Mouse (Mus musculus): ENCODE data around the gene Josd2. TPM values are rescaled to one million over a fixed set of nuclear protein-coding genes. Genes with fewer than 3 reads are reported as not detected.
A peak's percentile ranks its signal among the peaks of the same experiment; 100 is the strongest.

Josd2 gene
- 51.4 and 61.8 TPM in 2 replicates for polyA plus RNA-seq (2015; fragmentation: Nextera tagmentation; extraction: Ambion mirVana)

- Histone ChIP-seq H3K27ac (ENCODE audit: low read length) (peak within 1 kb of the TSS; percentile 94), H3K4me3 (replicated peaks; ENCODE audit: low read length) (peak within 1 kb of the TSS; percentile 76), H3K9me3 (ENCODE audit: control insufficient read depth, low read length) (no peaks in the 10 kb centered on the region), H3K4me1 (replicated peaks; ENCODE audit: control insufficient read depth, insufficient read depth, low read length) (peaks cover 41% of the 10 kb centered on the region), H3K36me3 (ENCODE audit: control insufficient read depth, insufficient read depth) (peaks cover 7% of the 10 kb centered on the region; the same call in 1 of the 2 replicates), H3K4me2 (ENCODE audit: low read length) (peak within 1 kb of the TSS; percentile 72), H3K27me3 (replicated peaks; ENCODE audit: control insufficient read depth, insufficient read depth, low read length) (no peaks in the 10 kb centered on the region), H3K9ac (replicated peaks; ENCODE audit: low read depth, low read length) (peak within 1 kb of the TSS; percentile 76)
- WGBS: under 1% methylated on average over 42 of the region's 42 CpGs
- peak; percentile 95 for ATAC-seq
Measured at GRCm38 (mm10) chr7:44467811-44468411, at the start of gene Josd2. Josd2 (plus strand) TSS chr7:44467980.

GRCm38 (mm10) chr7:44427666-44428065 is 40.1 kb upstream of the Josd2 start:
- H3K27ac ChIP-seq (ENCODE audit: low read length): peak overlapping the region; percentile 89

GRCm38 (mm10) chr7:44428171-44428950 is 39.4 kb upstream of the Josd2 start:
- ATAC-seq: peak; percentile 19
- H3K4me2 ChIP-seq (ENCODE audit: low read length): peak overlapping the region; percentile 61
- no peaks in the 10 kb centered on the region for H3K9me3 ChIP-seq (ENCODE audit: control insufficient read depth, low read length)
- peaks cover 48% of the 10 kb centered on the region for H3K4me1 ChIP-seq (replicated peaks; ENCODE audit: control insufficient read depth, insufficient read depth, low read length)
- H3K27ac ChIP-seq (ENCODE audit: low read length): peak overlapping the region; percentile 99
- no peaks in the 10 kb centered on the region for H3K36me3 ChIP-seq (ENCODE audit: control insufficient read depth, insufficient read depth)
- 1% methylated on average over 17 of the region's 38 CpGs for WGBS
- no peaks in the 10 kb centered on the region for H3K27me3 ChIP-seq (replicated peaks; ENCODE audit: control insufficient read depth, insufficient read depth, low read length)
- peak overlapping the region; percentile 85 for H3K4me3 ChIP-seq (replicated peaks; ENCODE audit: low read length)
- H3K9ac ChIP-seq (replicated peaks; ENCODE audit: low read depth, low read length): peak overlapping the region; percentile 92

More at GRCm38 (mm10) chr7:44427666-44428065, 40.1 kb upstream of the Josd2 start:
- H3K4me2 ChIP-seq (ENCODE audit: low read length): peak overlapping the region; percentile 61
- H3K4me3 ChIP-seq (replicated peaks; ENCODE audit: low read length): peak overlapping the region; percentile 85
- H3K27me3 ChIP-seq (replicated peaks; ENCODE audit: control insufficient read depth, insufficient read depth, low read length): no peaks in the 10 kb centered on the region
- peaks cover 44% of the 10 kb centered on the region for H3K4me1 ChIP-seq (replicated peaks; ENCODE audit: control insufficient read depth, insufficient read depth, low read length)
- peak overlapping the region; percentile 52; the same call in 1 of the 2 replicates for H3K9ac ChIP-seq (replicated peaks; ENCODE audit: low read depth, low read length)
- no peaks in the 10 kb centered on the region for H3K9me3 ChIP-seq (ENCODE audit: control insufficient read depth, low read length)
- H3K36me3 ChIP-seq (ENCODE audit: control insufficient read depth, insufficient read depth): no peaks in the 10 kb centered on the region
- ATAC-seq: no peak; the same call in none of the 2 replicates
- 11% methylated on average over 8 of the region's 8 CpGs for WGBS

- ATAC-seq: peak; percentile 70
- peaks cover 50% of the 10 kb centered on the region for H3K4me1 ChIP-seq (replicated peaks; ENCODE audit: control insufficient read depth, insufficient read depth, low read length)
- under 1% methylated on average over 58 of the region's 69 CpGs for WGBS
- H3K27ac ChIP-seq (ENCODE audit: low read length): peak within 1 kb of the TSS; percentile 99
- no peaks in the 10 kb centered on the region for H3K9me3 ChIP-seq (ENCODE audit: control insufficient read depth, low read length)
- peak within 1 kb of the TSS; percentile 95 for H3K4me2 ChIP-seq (ENCODE audit: low read length)
- H3K27me3 ChIP-seq (replicated peaks; ENCODE audit: control insufficient read depth, insufficient read depth, low read length): no peaks in the 10 kb centered on the region
- no peaks in the 10 kb centered on the region for H3K36me3 ChIP-seq (ENCODE audit: control insufficient read depth, insufficient read depth)
- peak within 1 kb of the TSS; percentile 85 for H3K4me3 ChIP-seq (replicated peaks; ENCODE audit: low read length)
- H3K9ac ChIP-seq (replicated peaks; ENCODE audit: low read depth, low read length): peak within 1 kb of the TSS; percentile 92
Measured at GRCm38 (mm10) chr7:44428968-44429521, 38.7 kb upstream of the Josd2 start, which contains the start of gene Lrrc4b. Lrrc4b (plus strand) TSS chr7:44429018.

GRCm38 (mm10) chr7:44429534-44430488 is 38.0 kb upstream of the Josd2 start:
- H3K27me3 ChIP-seq (replicated peaks; ENCODE audit: control insufficient read depth, insufficient read depth, low read length): no peaks in the 10 kb centered on the region
- peaks cover 50% of the 10 kb centered on the region for H3K4me1 ChIP-seq (replicated peaks; ENCODE audit: control insufficient read depth, insufficient read depth, low read length)
- H3K4me3 ChIP-seq (replicated peaks; ENCODE audit: low read length): peak overlapping the region; percentile 85
- under 1% methylated on average over 31 of the region's 32 CpGs for WGBS
- no peaks in the 10 kb centered on the region for H3K9me3 ChIP-seq (ENCODE audit: control insufficient read depth, low read length)
- H3K36me3 ChIP-seq (ENCODE audit: control insufficient read depth, insufficient read depth): no peaks in the 10 kb centered on the region
- H3K27ac ChIP-seq (ENCODE audit: low read length): peak overlapping the region; percentile 99
- H3K9ac ChIP-seq (replicated peaks; ENCODE audit: low read depth, low read length): peak overlapping the region; percentile 92
- peak; percentile 26 for ATAC-seq
- peak overlapping the region; percentile 95 for H3K4me2 ChIP-seq (ENCODE audit: low read length)

- no peaks in the 10 kb centered on the region for H3K9me3 ChIP-seq (ENCODE audit: control insufficient read depth, low read length)
- H3K9ac ChIP-seq (replicated peaks; ENCODE audit: low read depth, low read length): no peak overlapping the region
- no peaks in the 10 kb centered on the region for H3K27me3 ChIP-seq (replicated peaks; ENCODE audit: control insufficient read depth, insufficient read depth, low read length)
- no peak overlapping the region for H3K27ac ChIP-seq (ENCODE audit: low read length)
- peaks cover 46% of the 10 kb centered on the region for H3K4me1 ChIP-seq (replicated peaks; ENCODE audit: control insufficient read depth, insufficient read depth, low read length)
- no peak overlapping the region for H3K4me3 ChIP-seq (replicated peaks; ENCODE audit: low read length)
- no peak for ATAC-seq
- H3K36me3 ChIP-seq (ENCODE audit: control insufficient read depth, insufficient read depth): no peaks in the 10 kb centered on the region
- no peak overlapping the region for H3K4me2 ChIP-seq (ENCODE audit: low read length)
- WGBS: 78% methylated on average over 5 of the region's 6 CpGs
Measured at GRCm38 (mm10) chr7:44432550-44432949, 35.2 kb upstream of the Josd2 start.

- no peaks in the 10 kb centered on the region for H3K27me3 ChIP-seq (replicated peaks; ENCODE audit: control insufficient read depth, insufficient read depth, low read length)
- no peaks in the 10 kb centered on the region for H3K36me3 ChIP-seq (ENCODE audit: control insufficient read depth, insufficient read depth)
- no peak overlapping the region for H3K27ac ChIP-seq (ENCODE audit: low read length)
- ATAC-seq: peak; percentile 30
- H3K9ac ChIP-seq (replicated peaks; ENCODE audit: low read depth, low read length): no peak overlapping the region
- WGBS: 8% methylated on average over 7 of the region's 7 CpGs
- H3K4me3 ChIP-seq (replicated peaks; ENCODE audit: low read length): no peak overlapping the region
- no peaks in the 10 kb centered on the region for H3K9me3 ChIP-seq (ENCODE audit: control insufficient read depth, low read length)
- peaks cover 42% of the 10 kb centered on the region for H3K4me1 ChIP-seq (replicated peaks; ENCODE audit: control insufficient read depth, insufficient read depth, low read length)
- no peak overlapping the region for H3K4me2 ChIP-seq (ENCODE audit: low read length)
Measured at GRCm38 (mm10) chr7:44433371-44433770, 34.4 kb upstream of the Josd2 start.

GRCm38 (mm10) chr7:44434089-44434488 is 33.7 kb upstream of the Josd2 start:
- no peak for ATAC-seq
- no peak overlapping the region for H3K4me3 ChIP-seq (replicated peaks; ENCODE audit: low read length)
- H3K36me3 ChIP-seq (ENCODE audit: control insufficient read depth, insufficient read depth): no peaks in the 10 kb centered on the region
- H3K4me1 ChIP-seq (replicated peaks; ENCODE audit: control insufficient read depth, insufficient read depth, low read length): peaks cover 42% of the 10 kb centered on the region
- H3K4me2 ChIP-seq (ENCODE audit: low read length): no peak overlapping the region
- WGBS: 77% methylated on average over 9 of the region's 9 CpGs
- no peaks in the 10 kb centered on the region for H3K9me3 ChIP-seq (ENCODE audit: control insufficient read depth, low read length)
- no peak overlapping the region for H3K27ac ChIP-seq (ENCODE audit: low read length)
- H3K9ac ChIP-seq (replicated peaks; ENCODE audit: low read depth, low read length): no peak overlapping the region
- H3K27me3 ChIP-seq (replicated peaks; ENCODE audit: control insufficient read depth, insufficient read depth, low read length): no peaks in the 10 kb centered on the region
